Mouse (Mus musculus): ENCODE measurements around the gene Mier1. TPM values are rescaled to one million over a fixed set of nuclear protein-coding genes. Genes with fewer than 3 reads are reported as not detected.

Gene Mier1
- polyA plus RNA-seq, 1 experiment from 2014 or later: 37.9 TPM

- ATAC-seq (ENCODE audit: insufficient read depth): no peak
- H3K9ac ChIP-seq: peak overlapping the region; percentile 98
- no peaks in the 10 kb centered on the region for H3K9me3 ChIP-seq (ENCODE audit: low read depth, low read length)
- under 1% methylated on average over 30 of the region's 30 CpGs for WGBS
- H3K27me3 ChIP-seq (ENCODE audit: insufficient read depth, low read length): no peaks in the 10 kb centered on the region
- 0 out of 2 replicates have a peak, but pooled peaks cover 3% of the 10 kb centered on the region for H3K4me1 ChIP-seq (ENCODE audit: insufficient read depth)
- H3K4me2 ChIP-seq: peak overlapping the region; percentile 84
- peak overlapping the region; percentile 92 for H3K4me3 ChIP-seq (ENCODE audit: low read depth, low read length)
- H3K27ac ChIP-seq (ENCODE audit: low read depth): peak overlapping the region; percentile 98
- DNase-seq: peak; percentile 49
- H3K36me3 ChIP-seq (ENCODE audit: insufficient read depth): peaks cover 14% of the 10 kb centered on the region; the same call in 1 of the 2 replicates
- no peak for TF ChIP-seq CTCF (IDR thresholded peaks at IDR 0.05; ENCODE audit: low read depth)
Observed at GRCm38 (mm10) chr4:103213859-103214497, 99.8 kb downstream of the Mier1 start.

DNA sequence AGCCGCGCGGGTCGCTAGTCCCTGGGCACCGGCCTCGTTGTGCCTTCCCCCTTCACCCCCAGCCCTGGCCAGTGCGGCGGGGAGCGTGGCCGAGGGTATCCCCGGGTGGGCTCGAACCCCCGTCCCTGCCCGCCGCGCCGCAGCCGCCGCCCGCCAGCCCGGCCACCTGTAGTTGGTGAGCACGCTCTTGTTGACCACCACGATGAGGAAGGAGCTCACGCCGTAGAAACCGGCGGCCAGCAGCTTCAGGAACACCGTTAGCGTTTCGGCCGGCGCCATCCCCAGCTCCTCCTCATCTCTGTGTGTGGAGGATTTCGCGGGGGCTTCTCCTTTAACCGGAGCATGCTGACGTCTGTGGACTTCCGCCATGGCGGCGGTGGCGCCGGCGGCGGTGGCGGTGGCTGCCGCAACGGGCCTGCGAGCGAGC lies 100.3 kb downstream of the Mier1 start:
- WGBS: under 1% methylated on average over 47 of the region's 48 CpGs
- Histone ChIP-seq H3K9ac (peak overlapping the region; percentile 98), H3K27ac (ENCODE audit: low read depth) (peak overlapping the region; percentile 98), H3K4me2 (peak overlapping the region; percentile 84), H3K4me1 (ENCODE audit: insufficient read depth) (0 out of 2 replicates have a peak, but pooled peaks cover 3% of the 10 kb centered on the region), H3K4me3 (ENCODE audit: low read depth, low read length) (peak overlapping the region; percentile 92), H3K9me3 (ENCODE audit: low read depth, low read length) (no peaks in the 10 kb centered on the region), H3K36me3 (ENCODE audit: insufficient read depth) (peaks cover 9% of the 10 kb centered on the region; the same call in 1 of the 2 replicates), H3K27me3 (ENCODE audit: insufficient read depth, low read length) (no peaks in the 10 kb centered on the region)
- no peak for TF ChIP-seq CTCF (IDR thresholded peaks at IDR 0.05; ENCODE audit: low read depth)
- ATAC-seq (ENCODE audit: insufficient read depth): peak; percentile 74
- peak; percentile 73 for DNase-seq

Other genes starting within 250 kb of the Mier1 start
- gene Tctex1d1, start 135.8 kb upstream of the Mier1 start, polyA plus RNA-seq (2014; fragmentation: Nextera tagmentation; extraction: Ambion mirVana): 0.69 and 1.3 TPM in 2 replicates
- not detected in 2 replicates for gene Insl5, start 87.5 kb upstream of the Mier1 start, polyA plus RNA-seq (2014; fragmentation: Nextera tagmentation; extraction: Ambion mirVana)
- 3.6 and 4.0 TPM in 2 replicates for gene Wdr78, start 165 bp downstream of the Mier1 start, polyA plus RNA-seq (2014; fragmentation: Nextera tagmentation; extraction: Ambion mirVana)
- gene Slc35d1, start 100.8 kb downstream of the Mier1 start, polyA plus RNA-seq (2014; fragmentation: Nextera tagmentation; extraction: Ambion mirVana): 13.5 and 14.5 TPM in 2 replicates
- not detected in 2 replicates for gene 4921539E11Rik, start 176.5 kb downstream of the Mier1 start, polyA plus RNA-seq (2014; fragmentation: Nextera tagmentation; extraction: Ambion mirVana)
- 18.9 and 21.8 TPM in 2 replicates for gene Oma1, start 199.4 kb downstream of the Mier1 start, polyA plus RNA-seq (2014; fragmentation: Nextera tagmentation; extraction: Ambion mirVana)

Data from lung, embryonic 14.5 days (tissue).